Mouse (Mus musculus) myocyte (in vitro differentiated cells): ENCODE data around the gene Gm11032. TPM values are rescaled to one million over a fixed set of nuclear protein-coding genes. Genes with fewer than 3 reads are reported as not detected.
"Not testable (repeated sequence)": the region's sequence is repeated elsewhere in the genome, so short reads cannot be mapped to it uniquely, and the experiment has no call there.

Experiments used
- H3K27me3 ChIP-seq: one replicate; pipeline ENCODE4 v1.6.1; 2011; ENCODE audit not compliant: control insufficient read depth, insufficient read depth, insufficient read length
- H3K36me3 ChIP-seq: one replicate; pipeline ENCODE4 v1.6.1; 2011; ENCODE audit not compliant: control insufficient read depth, insufficient read depth
- H3K4me2 ChIP-seq: one replicate; pipeline ENCODE4 v1.6.1; 2011; ENCODE audit warnings: low read depth, control low read depth
- H3K4me3 ChIP-seq: one replicate; pipeline ENCODE4 v1.5.1; 2011; ENCODE audit warnings: mild to moderate bottlenecking, control low read depth, moderate library complexity
- H3K79me2 ChIP-seq: one replicate; pipeline ENCODE4 v1.6.1; 2011; ENCODE audit not compliant: control insufficient read depth, insufficient read depth
- H3ac ChIP-seq: one replicate; pipeline ENCODE4 v1.6.1; 2011; ENCODE audit not compliant: control insufficient read depth, insufficient read length
- CEBPB ChIP-seq: IDR thresholded peaks from 2 replicates; pipeline ENCODE4 v1.6.1; 2011; ENCODE audit warnings: mild to moderate bottlenecking, moderate library complexity; ENCODE audit not compliant: poor library complexity, insufficient read depth, severe bottlenecking
- E2F4 ChIP-seq: IDR thresholded peaks from one replicate; pipeline ENCODE4 v1.6.1; 2011; ENCODE audit warnings: mild to moderate bottlenecking, control low read depth, moderate library complexity; ENCODE audit not compliant: insufficient read depth
- MAX ChIP-seq: IDR thresholded peaks from one replicate; pipeline ENCODE4 v1.6.1; 2011; ENCODE audit warnings: low read depth, mild to moderate bottlenecking, control low read depth
- MYOD1 ChIP-seq, 3 experiments: IDR thresholded peaks; one replicate each; pipeline ENCODE4 v1.6.1; 2011; ENCODE audit warnings: control low read depth in 2 of 3, low read depth in 2 of 3, mild to moderate bottlenecking in 2 of 3, moderate library complexity in 1 of 3; ENCODE audit not compliant: insufficient read length in 2 of 3, control insufficient read depth in 1 of 3
- MYOG ChIP-seq, 3 experiments: IDR thresholded peaks; one replicate each; pipeline ENCODE4 v1.6.1; 2011; ENCODE audit warnings: control low read depth in 2 of 3, low read depth in 2 of 3, mild to moderate bottlenecking in 2 of 3; ENCODE audit not compliant: insufficient read length in 2 of 3, control insufficient read depth in 1 of 3, insufficient read depth in 1 of 3
- POLR2A ChIP-seq: IDR thresholded peaks from one replicate; pipeline ENCODE4 v1.6.1; 2011; ENCODE audit warnings: low read depth, mild to moderate bottlenecking, control low read depth, moderate library complexity; ENCODE audit not compliant: insufficient read length
- POLR2AphosphoS2 ChIP-seq: IDR thresholded peaks from one replicate; pipeline ENCODE4 v1.6.1; 2011; ENCODE audit warnings: low read depth, control low read depth; ENCODE audit not compliant: insufficient read length
- REST ChIP-seq: IDR thresholded peaks from one replicate; pipeline ENCODE4 v1.6.1; 2011; ENCODE audit warnings: mild to moderate bottlenecking, control low read depth, moderate library complexity; ENCODE audit not compliant: insufficient read depth, insufficient read length
- SRF ChIP-seq: IDR thresholded peaks from one replicate; pipeline ENCODE4 v1.6.1; 2011; ENCODE audit warnings: low read depth; ENCODE audit not compliant: control insufficient read depth, insufficient read length
- TCF12 ChIP-seq: IDR thresholded peaks from one replicate; pipeline ENCODE4 v1.6.1; 2011; ENCODE audit warnings: mild to moderate bottlenecking, control low read depth; ENCODE audit not compliant: poor library complexity, insufficient read depth, severe bottlenecking
- TCF3 ChIP-seq: IDR thresholded peaks from one replicate; pipeline ENCODE4 v1.6.1; 2011; ENCODE audit warnings: low read depth, control low read depth; ENCODE audit not compliant: insufficient read length
- USF1 ChIP-seq: IDR thresholded peaks from one replicate; pipeline ENCODE4 v1.6.1; 2011; ENCODE audit warnings: low read depth, mild to moderate bottlenecking, control low read depth, moderate library complexity
- polyA plus RNA-seq: library from polyadenylated mRNA; unstranded; fragments of >200 nt; fragmentation: generic; extraction: Trizol; gene quantifications from one replicate; pipeline ENCODE4 v1.2.1, GENCODE M21; 2012; ENCODE audit warnings: missing spikeins

Gm11032 gene
- polyA plus RNA-seq = not detected

DNA sequence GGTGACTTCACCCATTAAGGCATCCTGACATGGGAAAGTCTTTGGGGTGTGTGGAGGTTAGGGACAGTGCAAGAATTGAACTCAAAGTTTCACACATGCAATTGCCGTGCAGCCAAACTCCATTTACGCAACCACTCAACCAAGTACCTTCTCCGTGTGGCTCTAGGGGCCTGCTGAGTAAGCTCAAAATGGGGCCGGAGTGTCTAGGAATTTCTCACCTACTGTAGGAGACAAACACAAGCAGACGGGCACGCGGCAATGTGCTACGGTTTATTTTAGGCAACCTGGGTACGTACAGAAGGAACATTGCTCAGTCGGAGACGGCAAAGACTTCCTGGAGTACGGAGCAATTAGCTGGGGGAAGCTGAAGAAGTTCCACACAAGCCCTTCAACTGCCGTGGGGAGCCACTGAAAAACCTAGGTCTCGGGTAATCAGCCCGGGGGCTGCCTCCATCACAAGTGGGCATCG is at the start of gene Gm11032:
Gene Gm11032, plus strand, starts transcription at position 51 of the 469 bp plus-strand sequence.
- no peak within 1 kb of the TSS for H3K4me3 ChIP-seq

DNA sequence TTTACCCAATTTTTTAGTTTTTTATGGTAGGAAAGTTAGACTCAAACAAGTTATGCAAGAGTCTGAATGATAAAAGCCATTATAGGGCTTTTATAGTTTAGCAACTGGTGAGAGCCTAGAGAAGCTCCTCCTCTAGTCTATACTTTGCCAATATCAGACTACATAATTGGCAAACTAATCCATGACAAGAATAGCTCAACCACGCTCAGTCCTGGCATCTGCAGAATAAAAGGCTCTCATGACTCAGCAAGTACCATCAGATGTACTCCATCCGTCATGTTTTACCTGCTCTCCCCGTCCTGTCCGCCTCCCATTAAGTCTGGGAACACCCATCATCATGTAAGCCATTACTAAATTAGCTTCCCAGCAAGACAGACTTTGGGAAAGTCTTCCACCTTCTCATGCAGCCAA is 48.4 kb upstream of the Gm11032 start:
- H3K27me3 ChIP-seq = no peaks in the 10 kb centered on the region
- no peak overlapping the region for H3K4me3 ChIP-seq
- H3K36me3 ChIP-seq = no peaks in the 10 kb centered on the region
- TF ChIP-seq POLR2A = no peak
- no peak for TF ChIP-seq POLR2AphosphoS2
- no peak for TF ChIP-seq CEBPB
- no peak for TF ChIP-seq SRF
- no peak for TF ChIP-seq MYOD1 (IDR thresholded peaks at IDR 0.05; ENCODE audit: control insufficient read depth in 1 of 3, insufficient read length in 2 of 3, low read depth in 2 of 3)
- no peak for TF ChIP-seq MAX
- TF ChIP-seq REST = no peak
- no peak for TF ChIP-seq TCF12
- H3K4me2 ChIP-seq = no peak overlapping the region
- H3ac ChIP-seq = no peak overlapping the region
- H3K79me2 ChIP-seq = peaks cover 78% of the 10 kb centered on the region

More for the DNA sequence above, at the start of gene Gm11032:
- H3K27me3 ChIP-seq = no peaks in the 10 kb centered on the region
- TF ChIP-seq CEBPB (no peak), E2F4 (no peak), REST (no peak), MAX (no peak), USF1 (no peak), TCF12 (no peak)
- H3K4me2 ChIP-seq = no peak within 1 kb of the TSS
- H3ac ChIP-seq = no peak within 1 kb of the TSS
- H3K36me3 ChIP-seq = no peaks in the 10 kb centered on the region
- H3K79me2 ChIP-seq = no peaks in the 10 kb centered on the region

DNA sequence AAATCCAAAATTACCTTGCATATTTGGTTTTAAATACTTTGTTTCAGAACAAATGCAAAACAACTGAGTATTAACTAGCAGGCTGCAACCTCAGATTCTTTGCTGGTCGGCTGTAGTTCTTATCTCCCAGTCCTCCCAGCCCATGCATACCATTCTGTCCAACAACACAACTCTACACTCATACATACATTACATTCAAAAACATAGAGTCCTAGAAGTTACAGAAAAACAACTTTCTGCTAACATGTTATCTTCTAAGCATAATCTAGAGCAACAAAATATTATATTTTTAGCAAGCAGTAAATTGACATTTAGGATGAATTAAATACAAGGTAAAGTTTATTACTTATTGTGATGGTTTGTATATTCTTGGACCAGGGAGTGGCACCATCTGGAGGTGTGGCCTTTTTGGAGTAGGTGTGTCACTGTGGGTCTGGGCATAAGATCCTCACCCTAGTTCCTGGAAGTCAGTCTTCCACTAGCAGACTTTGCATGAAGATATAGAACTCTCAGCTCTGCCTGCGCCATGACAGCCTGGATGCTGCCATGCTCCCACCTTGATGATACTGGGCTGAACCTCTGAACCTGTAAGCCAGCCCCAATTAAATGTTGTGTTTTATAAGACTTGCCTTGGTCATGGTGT is 43.7 kb upstream of the Gm11032 start:
- not testable (repeated sequence) for H3ac ChIP-seq, H3K4me2 ChIP-seq, H3K36me3 ChIP-seq, H3K27me3 ChIP-seq, H3K4me3 ChIP-seq
- peaks cover 73% of the 10 kb centered on the region for H3K79me2 ChIP-seq

DNA sequence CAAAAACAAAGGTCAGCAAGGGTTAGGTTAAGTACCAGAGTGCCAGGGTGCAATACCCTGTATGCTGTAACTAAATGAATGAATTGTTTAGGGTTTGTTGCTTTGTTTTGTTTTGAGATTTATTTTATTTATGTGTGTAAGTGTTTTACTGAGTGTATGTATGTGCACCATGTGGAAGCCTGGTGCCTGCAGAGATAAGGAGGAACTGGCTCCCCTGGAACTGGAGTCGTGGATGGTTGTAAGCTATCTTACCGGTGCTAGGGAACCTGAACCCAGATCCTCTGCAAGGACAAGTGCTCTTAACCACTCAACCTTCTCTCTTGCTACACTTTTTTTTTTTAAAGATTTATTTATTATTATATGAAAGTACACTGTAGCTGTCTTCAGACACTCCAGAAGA is 42.8 kb upstream of the Gm11032 start:
- TF ChIP-seq POLR2A = no peak
- TF ChIP-seq MYOD1 (IDR thresholded peaks at IDR 0.05; ENCODE audit: control insufficient read depth in 1 of 3, insufficient read length in 2 of 3, low read depth in 2 of 3) = no peak
- TF ChIP-seq MAX = no peak
- TF ChIP-seq USF1 = no peak
- no peak for TF ChIP-seq E2F4
- no peak for TF ChIP-seq MYOG (IDR thresholded peaks at IDR 0.05; ENCODE audit: control insufficient read depth in 1 of 3, insufficient read depth in 1 of 3, insufficient read length in 2 of 3, low read depth in 2 of 3)
- no peak for TF ChIP-seq TCF3
- TF ChIP-seq CEBPB = no peak
- no peak for TF ChIP-seq REST
- no peak overlapping the region for H3K4me3 ChIP-seq
- H3K36me3 ChIP-seq = no peaks in the 10 kb centered on the region
- H3K27me3 ChIP-seq = no peaks in the 10 kb centered on the region
- H3K4me2 ChIP-seq = no peak overlapping the region
- H3K79me2 ChIP-seq = peaks cover 74% of the 10 kb centered on the region
- no peak overlapping the region for H3ac ChIP-seq

DNA sequence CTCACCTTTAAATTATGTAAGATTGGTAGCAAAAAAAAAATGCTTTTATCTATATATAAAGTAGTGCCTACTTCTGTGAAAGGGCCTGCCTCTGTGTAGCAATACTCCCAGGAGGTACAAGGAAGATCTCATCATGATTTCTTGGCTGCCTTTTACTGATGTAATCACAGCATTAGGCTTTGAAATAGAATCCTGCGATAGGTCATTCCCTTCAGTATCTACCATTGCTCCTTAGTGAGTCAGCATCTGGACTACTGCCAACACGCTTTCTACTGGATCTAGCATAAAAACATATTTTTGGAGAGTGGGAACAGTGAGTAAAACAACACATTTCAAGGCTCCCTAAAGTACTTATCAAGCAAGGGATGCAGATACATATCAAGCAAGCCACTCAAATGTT is 41.2 kb upstream of the Gm11032 start:
- Histone ChIP-seq H3K4me2 (peak overlapping the region; percentile 58), H3K27me3 (no peaks in the 10 kb centered on the region), H3K79me2 (peaks cover 90% of the 10 kb centered on the region), H3K4me3 (no peak overlapping the region), H3K36me3 (no peaks in the 10 kb centered on the region), H3ac (no peak overlapping the region)
- TF ChIP-seq MAX (no peak), CEBPB (peak; percentile 89)

DNA sequence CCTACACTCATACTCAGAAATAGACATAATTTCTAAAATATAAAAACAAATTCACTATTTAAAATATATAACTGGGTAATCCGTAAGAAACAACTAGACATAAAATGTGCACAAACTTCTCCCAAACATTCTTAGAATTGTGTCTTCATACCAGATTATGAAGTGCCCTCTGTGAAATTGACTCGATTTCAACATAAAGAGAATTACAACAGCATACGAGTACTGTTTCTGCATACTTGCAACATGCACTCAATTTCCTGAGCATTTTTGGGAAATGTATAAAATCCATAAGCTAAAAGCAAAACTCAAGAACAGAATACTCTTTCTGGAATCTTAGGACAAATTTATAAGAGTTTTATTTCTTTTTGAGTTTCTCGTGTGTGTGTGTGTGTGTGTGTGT is 28.1 kb upstream of the Gm11032 start:
- Histone ChIP-seq H3K79me2 (peaks cover 70% of the 10 kb centered on the region), H3K4me2 (no peak overlapping the region), H3K4me3 (no peak overlapping the region), H3ac (no peak overlapping the region), H3K27me3 (no peaks in the 10 kb centered on the region), H3K36me3 (no peaks in the 10 kb centered on the region)
- TF ChIP-seq MAX (no peak), REST (no peak), MYOG (IDR thresholded peaks at IDR 0.05; ENCODE audit: control insufficient read depth in 1 of 3, insufficient read depth in 1 of 3, insufficient read length in 2 of 3, low read depth in 2 of 3) (no peak), E2F4 (no peak), POLR2A (no peak), SRF (no peak), TCF3 (no peak), POLR2AphosphoS2 (no peak), CEBPB (no peak), USF1 (no peak), MYOD1 (IDR thresholded peaks at IDR 0.05; ENCODE audit: control insufficient read depth in 1 of 3, insufficient read length in 2 of 3, low read depth in 2 of 3) (no peak), TCF12 (no peak)
